Mouse (Mus musculus): ENCODE measurements at regions not wholly inside any gene's neighbourhood (a gene's known extent, or its start where the extent isn't known, plus 50 kb on each side); places are given as distances from the start of the nearest gene placed in this dataset.

DNA sequence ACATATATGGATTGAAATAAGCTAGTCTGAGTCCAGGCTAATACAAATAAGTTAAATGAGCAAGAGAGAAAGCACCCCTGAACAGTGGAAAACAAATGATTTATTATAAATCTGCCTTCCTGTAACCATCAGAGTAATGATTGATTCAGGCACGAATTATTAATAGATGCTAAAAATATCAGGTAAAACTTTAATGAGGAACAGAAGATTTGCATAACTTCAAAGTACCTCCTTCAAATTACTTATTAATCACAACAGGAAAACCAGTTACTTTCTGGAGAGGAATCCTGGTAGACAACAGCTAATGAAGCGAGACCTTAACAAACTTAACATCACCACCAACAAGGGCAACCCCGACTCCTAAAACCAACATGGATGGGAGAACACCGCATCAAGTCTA lies 423.9 kb downstream of the Cntnap4 start:
- TF ChIP-seq CTCF (conservative IDR thresholded peaks at IDR 0.05; ENCODE audit: insufficient read depth, insufficient read length, low read depth, low read length) (no peak), POLR2A (IDR thresholded peaks at IDR 0.05; ENCODE audit: low read depth, low read length) (no peak)
